Mouse (Mus musculus) lung, embryonic 16.5 days (tissue): ENCODE results near the gene Ddx25. TPM values are rescaled to one million over a fixed set of nuclear protein-coding genes. Genes with fewer than 3 reads are reported as not detected.

Experiments
- ATAC-seq: fragments of 200-750 bp; cut with Nextera tagmentation; 2 replicates; pipeline ENCODE4 v1.8.0; 2017; ENCODE audit warnings: low read depth, mild to moderate bottlenecking, moderate library complexity
- H3K27ac ChIP-seq: fragments of 300-500 bp; sonication (generic); 2 replicates; pipeline ENCODE4 v1.5.1; 2014; ENCODE audit warnings: mild to moderate bottlenecking, control low read depth, low read length
- H3K27me3 ChIP-seq: fragments of 300-500 bp; sonication (generic); 2 replicates; pipeline ENCODE4 v1.6.1; 2014; ENCODE audit warnings: low read depth, low read length, mixed read lengths; ENCODE audit not compliant: control insufficient read depth, insufficient read depth
- H3K36me3 ChIP-seq: fragments of 300-500 bp; sonication (generic); 2 replicates; pipeline ENCODE4 v1.6.1; 2014; ENCODE audit warnings: low read length; ENCODE audit not compliant: control insufficient read depth, insufficient read depth
- H3K4me1 ChIP-seq: fragments of 300-500 bp; sonication (generic); replicated peaks from 2 replicates; pipeline ENCODE4 v1.6.1; 2014; ENCODE audit warnings: low read length, mixed read lengths; ENCODE audit not compliant: control insufficient read depth, insufficient read depth
- H3K4me2 ChIP-seq: fragments of 300-500 bp; sonication (generic); 2 replicates; pipeline ENCODE4 v1.6.1; 2014; ENCODE audit warnings: low read depth, low read length, control low read depth
- H3K4me3 ChIP-seq: fragments of 300-500 bp; sonication (generic); 2 replicates; pipeline ENCODE4 v1.5.1; 2014; ENCODE audit warnings: mild to moderate bottlenecking, low read length, control low read depth
- H3K9ac ChIP-seq: fragments of 300-500 bp; sonication (generic); 2 replicates; pipeline ENCODE4 v1.6.1; 2014; ENCODE audit warnings: low read length, control low read depth
- H3K9me3 ChIP-seq: fragments of 300-500 bp; sonication (generic); 2 replicates; pipeline ENCODE4 v1.6.1; 2016; ENCODE audit warnings: low read length; ENCODE audit not compliant: control insufficient read depth
- WGBS: fragments of 180-500 bp; shearing (Covaris S2); extraction: QIAGEN DNeasy Blood & Tissue Kit; methylation state at CpG from one replicate; pipeline ENCODE4 v1.1.7; 2014; 5-methylcytosine and 5-hydroxymethylcytosine counted together
- polyA plus RNA-seq: library from polyadenylated mRNA; unstranded; fragments of >200 nt; fragmentation: Nextera tagmentation; extraction: Ambion mirVana; gene quantifications from 2 replicates; pipeline ENCODE4 v1.2.1, GENCODE M21; 2015

Ddx25 gene
- polyA plus RNA-seq, 1 experiment from 2014 or later: 0.77 TPM

DNA sequence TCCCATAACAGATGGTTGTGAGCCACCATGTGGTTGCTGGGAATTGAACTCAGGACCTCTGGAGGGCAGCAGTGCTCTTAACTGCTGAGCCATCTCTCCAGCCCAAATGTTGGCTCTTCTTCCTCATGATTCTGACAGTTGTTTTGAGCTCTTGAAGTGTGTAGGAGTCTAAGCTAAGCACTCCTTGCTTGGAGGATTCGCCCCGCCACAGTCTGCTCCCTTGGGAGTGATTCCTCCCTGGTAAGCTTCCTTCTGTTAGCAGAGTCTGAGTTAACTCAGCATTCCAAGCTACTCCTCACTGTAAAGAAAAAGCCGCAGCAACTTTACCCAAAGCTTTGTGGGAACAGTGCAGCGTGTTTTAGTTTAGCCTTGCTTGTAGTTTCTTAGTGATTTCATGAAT is 69.8 kb downstream of the Ddx25 start:
- Histone ChIP-seq H3K27ac (no peak overlapping the region), H3K4me2 (no peak overlapping the region), H3K36me3 (peaks cover 6% of the 10 kb centered on the region), H3K27me3 (no peaks in the 10 kb centered on the region), H3K4me3 (no peak overlapping the region), H3K9me3 (no peaks in the 10 kb centered on the region), H3K9ac (no peak overlapping the region), H3K4me1 (no peaks in the 10 kb centered on the region)
- no peak for ATAC-seq
- 94% methylated on average over 4 of the region's 4 CpGs for WGBS

Other genes starting within 250 kb of the Ddx25 start
- gene Cdon, start 137.4 kb downstream of the Ddx25 start, polyA plus RNA-seq: 3.2 and 3.6 TPM in 2 replicates
- not detected in 2 replicates for gene Gm1113, start 40.3 kb downstream of the Ddx25 start, polyA plus RNA-seq
- gene Pus3, start 67 bp upstream of the Ddx25 start, polyA plus RNA-seq: 13.9 and 14.1 TPM in 2 replicates
- 0.30 and 0.72 TPM in 2 replicates for gene Pate2, start 11.8 kb upstream of the Ddx25 start, polyA plus RNA-seq
- gene Hyls1, start 11.9 kb upstream of the Ddx25 start, polyA plus RNA-seq: 24.1 and 25.1 TPM in 2 replicates
- gene Pate4, start 53.4 kb upstream of the Ddx25 start, polyA plus RNA-seq: not detected in 2 replicates
- gene Pate3, start 89.7 kb upstream of the Ddx25 start, polyA plus RNA-seq: not detected in 2 replicates
- gene Pate1, start 128.9 kb upstream of the Ddx25 start, polyA plus RNA-seq: not detected in 2 replicates
- not detected in 2 replicates for gene Gm17677, start 182.5 kb upstream of the Ddx25 start, polyA plus RNA-seq
- not detected in 2 replicates for gene Gm17727, start 219.6 kb upstream of the Ddx25 start, polyA plus RNA-seq
- gene Gm27235, start 231.6 kb upstream of the Ddx25 start, polyA plus RNA-seq: not detected in 2 replicates
- not detected in 2 replicates for gene D730048I06Rik, start 231.6 kb upstream of the Ddx25 start, polyA plus RNA-seq